Mouse (Mus musculus): ENCODE measurements at regions not wholly inside any gene's neighbourhood (a gene's known extent, or its start where the extent isn't known, plus 50 kb on each side); places are given as distances from the start of the nearest gene placed in this dataset.
A peak's percentile ranks its signal among the peaks of the same experiment; 100 is the strongest.

DNA sequence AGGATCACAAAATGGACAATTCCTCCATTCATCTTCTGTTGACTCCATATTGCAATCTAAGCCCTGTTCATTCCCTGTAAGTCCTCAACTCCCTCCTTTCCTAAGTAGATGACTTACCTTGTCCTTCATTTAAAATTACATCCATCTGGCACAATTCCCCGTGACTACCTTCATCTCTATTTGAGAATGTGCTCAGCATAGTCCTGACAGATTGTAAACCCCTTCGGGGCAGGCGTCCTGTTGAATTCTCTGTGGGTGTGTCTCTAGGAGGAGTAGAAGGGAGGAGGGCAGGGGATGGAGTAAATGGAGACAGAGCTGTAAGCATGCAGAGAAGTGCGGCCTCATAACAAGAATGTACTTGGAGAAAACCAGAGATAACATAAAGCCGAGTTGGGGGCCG lies 79.1 kb upstream of the Astn2 start:
- no peak overlapping the region for H3K4me2 ChIP-seq (ENCODE audit: low read length)
- no peak overlapping the region for H3K9ac ChIP-seq (ENCODE audit: low read depth, low read length)
- no peaks in the 10 kb centered on the region for H3K9me3 ChIP-seq (replicated peaks; ENCODE audit: control insufficient read depth, low read length, poor library complexity, severe bottlenecking)
- no peaks in the 10 kb centered on the region for H3K4me1 ChIP-seq (ENCODE audit: control insufficient read depth, insufficient read depth, low read length)
- ATAC-seq, result no peak
- WGBS, result 90% methylated on average over 6 of the region's 6 CpGs
- H3K27me3 ChIP-seq (ENCODE audit: control insufficient read depth, insufficient read depth, low read depth, low read length), result no peaks in the 10 kb centered on the region
- H3K27ac ChIP-seq (ENCODE audit: low read length), result no peak overlapping the region
- H3K36me3 ChIP-seq (ENCODE audit: control insufficient read depth, insufficient read depth, low read length), result no peaks in the 10 kb centered on the region
- H3K4me3 ChIP-seq (ENCODE audit: low read depth, low read length), result no peak overlapping the region

DNA sequence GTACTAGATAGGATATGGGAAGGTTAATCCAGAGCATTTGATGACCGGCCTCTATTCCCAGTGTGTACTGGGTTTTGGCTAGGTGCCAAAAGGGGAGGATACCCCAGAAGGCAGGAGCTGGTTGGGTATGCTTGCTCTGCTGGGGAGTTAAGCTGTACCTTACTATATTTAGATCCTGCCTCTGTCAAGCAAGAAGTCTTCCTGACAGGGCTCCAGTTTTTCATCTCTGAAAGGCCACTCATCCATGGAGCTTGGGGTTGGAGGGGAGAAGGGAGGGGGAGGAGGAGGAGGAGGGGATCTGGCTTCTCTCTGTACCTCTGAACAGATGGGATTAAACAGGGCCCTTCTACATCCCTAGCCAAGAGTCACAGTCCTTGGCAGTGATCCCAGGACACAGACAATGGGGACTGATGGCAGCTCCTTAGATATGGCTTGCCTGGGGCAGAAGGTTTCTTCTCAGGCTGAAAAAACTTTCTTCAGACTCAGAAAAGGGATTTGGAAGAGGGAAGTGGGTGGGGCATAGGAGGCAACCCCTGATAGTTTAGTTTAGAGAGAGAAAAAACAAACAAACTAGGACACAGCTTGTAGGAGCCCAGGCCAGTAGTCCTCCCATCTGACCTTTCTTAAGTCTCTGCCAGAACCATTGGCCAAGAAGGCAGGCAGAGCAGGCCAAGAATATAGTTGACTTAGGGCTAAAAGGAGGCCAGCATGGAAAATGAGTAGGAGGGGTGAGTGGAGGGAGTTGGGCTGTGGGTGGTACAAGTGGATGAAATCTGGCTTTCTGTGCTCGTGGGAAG lies 78.3 kb upstream of the Astn2 start:
- H3K9me3 ChIP-seq (replicated peaks; ENCODE audit: control insufficient read depth, low read length, poor library complexity, severe bottlenecking), result no peaks in the 10 kb centered on the region
- WGBS, result 30% methylated on average over 2 of the region's 2 CpGs
- ATAC-seq, result peak; percentile 98
- no peaks in the 10 kb centered on the region for H3K27me3 ChIP-seq (ENCODE audit: control insufficient read depth, insufficient read depth, low read depth, low read length)
- H3K4me1 ChIP-seq (ENCODE audit: control insufficient read depth, insufficient read depth, low read length), result no peaks in the 10 kb centered on the region
- no peak overlapping the region for H3K27ac ChIP-seq (ENCODE audit: low read length)
- no peak overlapping the region for H3K9ac ChIP-seq (ENCODE audit: low read depth, low read length)
- H3K36me3 ChIP-seq (ENCODE audit: control insufficient read depth, insufficient read depth, low read length), result no peaks in the 10 kb centered on the region
- no peak overlapping the region for H3K4me2 ChIP-seq (ENCODE audit: low read length)
- no peak overlapping the region for H3K4me3 ChIP-seq (ENCODE audit: low read depth, low read length)

DNA sequence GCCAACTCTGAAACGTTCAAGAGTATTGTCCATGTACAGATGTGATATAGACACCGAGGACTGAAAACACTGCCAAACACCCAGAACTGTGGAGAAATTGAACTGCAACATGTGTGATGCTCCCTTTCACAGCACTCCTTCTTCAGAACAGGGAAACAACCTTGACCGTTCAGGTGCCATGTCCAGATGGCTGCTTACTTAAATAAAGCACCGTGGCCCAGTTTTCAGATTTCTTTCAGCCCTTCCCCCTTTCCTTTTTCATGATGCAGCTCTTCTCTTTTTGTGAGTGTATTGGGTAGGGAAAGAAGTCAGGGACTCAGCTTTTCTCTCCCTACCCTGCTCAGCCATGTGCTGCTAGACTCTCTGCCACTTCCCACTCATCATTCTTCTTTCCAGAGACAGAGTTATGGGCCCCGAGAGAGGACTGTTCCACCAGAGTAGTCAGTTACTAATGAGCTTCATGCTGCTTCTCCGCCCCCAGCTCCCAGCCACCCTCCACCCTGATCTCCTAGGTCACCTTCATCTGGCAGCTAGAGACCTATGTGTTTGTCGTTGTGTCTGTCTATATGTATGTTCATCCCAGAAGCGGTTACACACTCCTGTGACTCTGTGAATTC lies 74.3 kb upstream of the Astn2 start:
- Histone ChIP-seq H3K4me2 (ENCODE audit: low read length) (no peak overlapping the region), H3K4me1 (ENCODE audit: control insufficient read depth, insufficient read depth, low read length) (no peaks in the 10 kb centered on the region), H3K9me3 (replicated peaks; ENCODE audit: control insufficient read depth, low read length, poor library complexity, severe bottlenecking) (no peaks in the 10 kb centered on the region), H3K36me3 (ENCODE audit: control insufficient read depth, insufficient read depth, low read length) (no peaks in the 10 kb centered on the region), H3K4me3 (ENCODE audit: low read depth, low read length) (no peak overlapping the region), H3K9ac (ENCODE audit: low read depth, low read length) (no peak overlapping the region), H3K27ac (ENCODE audit: low read length) (no peak overlapping the region), H3K27me3 (ENCODE audit: control insufficient read depth, insufficient read depth, low read depth, low read length) (no peaks in the 10 kb centered on the region)
- ATAC-seq, result no peak
- 87% methylated on average over 8 of the region's 8 CpGs for WGBS
